ENCODE assay signal across 20 mouse cellular contexts in genomic region chr11:76520889-76521288, GRCm38 (mm10).
"Had no signal": no experiment of that assay in that cellular context is flagged by ENCODE, and none has a peak within 500 bp of the region (broad histone marks: within the 10 kb centered on the region; RNA-seq: fewer than 3 reads in every experiment).

No protein-coding gene starts in this region.

- H3K36me3 ChIP-seq: liver, embryonic 15.5 days; lung, embryonic 15.5 days; midbrain, embryonic 15.5 days; neural tube, embryonic 12.5 days had no signal

- H3K9me3 ChIP-seq: liver, embryonic 15.5 days; lung, embryonic 15.5 days; megakaryocyte, embryonic 14.5 days; midbrain, embryonic 13.5 days; midbrain, embryonic 15.5 days; neural tube, embryonic 12.5 days had no signal

- H3K4me2 ChIP-seq: liver, embryonic 15.5 days; lung, embryonic 15.5 days; midbrain, embryonic 11.5 days; midbrain, embryonic 13.5 days; midbrain, embryonic 15.5 days; neural tube, embryonic 12.5 days had no signal

- ATAC-seq: liver, postnatal 0 days; lung, postnatal 0 days; midbrain, embryonic 13.5 days; midbrain, embryonic 15.5 days had no signal

- DNase-seq: liver, postnatal 0 days; lung, adult 2 months; lung, postnatal 14 days; lung, postnatal 36 days; retina, postnatal 1 day; right cerebral cortex, postnatal 25 days; right cerebral cortex, postnatal 4 days; spleen, adult 18-20 months; thymus, adult 18-20 months; thymus, postnatal 14 days; thymus, postnatal 36 days had no signal

- H3K9ac ChIP-seq: liver, embryonic 15.5 days; liver, postnatal 0 days; lung, embryonic 15.5 days; midbrain, embryonic 13.5 days; midbrain, embryonic 15.5 days; neural tube, embryonic 12.5 days had no signal

- H3K4me1 ChIP-seq: liver, embryonic 15.5 days; lung, embryonic 15.5 days had no signal

- H3K27me3 ChIP-seq: liver, embryonic 15.5 days; lung, embryonic 15.5 days; midbrain, embryonic 13.5 days; midbrain, embryonic 15.5 days; neural tube, embryonic 12.5 days had no signal

- H3K4me3 ChIP-seq: liver, embryonic 15.5 days; lung, embryonic 15.5 days; megakaryocyte, embryonic 14.5 days; midbrain, embryonic 13.5 days; midbrain, embryonic 15.5 days; neural tube, embryonic 12.5 days had no signal

- H3K27ac ChIP-seq: liver, embryonic 15.5 days; lung, embryonic 15.5 days; macrophage; midbrain, embryonic 13.5 days; midbrain, embryonic 15.5 days; neural tube, embryonic 12.5 days had no signal
